Mouse (Mus musculus): Measurements from ENCODE around the gene Gm10964.

Gm10964 gene

GRCm38 (mm10) chr3:103739329-103739728 is at the start of gene Gm10964:
Gm10964 (plus strand) TSS chr3:103739366.
- in situ Hi-C loops (cut with MboI; ENCODE audit: unreplicated experiment in 2 of 2), result loop anchor here (5.0 to 25.0 kb wide), 9 partner anchors 145 to 945 kb away; no protein-coding TSS in a partner anchor

GRCm38 (mm10) chr3:103690506-103690905 is 48.7 kb upstream of the Gm10964 start:
- in situ Hi-C loops (cut with MboI; ENCODE audit: unreplicated experiment in 2 of 2), result loop anchor here in 1 of 2 experiments (25.0 kb wide), 1 partner anchor 253 kb away; no protein-coding TSS in a partner anchor

- in situ Hi-C loops (cut with MboI; ENCODE audit: unreplicated experiment in 2 of 2), result loop anchor here in 1 of 2 experiments (25.0 kb wide), 1 partner anchor 258 kb away; no protein-coding TSS in a partner anchor
Observed at GRCm38 (mm10) chr3:103695556-103695955, 43.6 kb upstream of the Gm10964 start.

- in situ Hi-C loops (cut with MboI; ENCODE audit: unreplicated experiment in 2 of 2), result loop anchor here in 1 of 2 experiments (25.0 kb wide), 1 partner anchor 259 kb away; no protein-coding TSS in a partner anchor
Observed at GRCm38 (mm10) chr3:103696388-103696925, 42.7 kb upstream of the Gm10964 start.

- in situ Hi-C loops (cut with MboI; ENCODE audit: unreplicated experiment in 2 of 2), result no loop called here
Observed at GRCm38 (mm10) chr3:103704661-103705060, 34.5 kb upstream of the Gm10964 start.

GRCm38 (mm10) chr3:103705426-103705825 is 33.7 kb upstream of the Gm10964 start:
- in situ Hi-C loops (cut with MboI; ENCODE audit: unreplicated experiment in 2 of 2), result no loop called here

GRCm38 (mm10) chr3:103709470-103710040 is 29.6 kb upstream of the Gm10964 start:
- in situ Hi-C loops (cut with MboI; ENCODE audit: unreplicated experiment in 2 of 2), result no loop called here

GRCm38 (mm10) chr3:103712196-103712595 is 27.0 kb upstream of the Gm10964 start:
- in situ Hi-C loops (cut with MboI; ENCODE audit: unreplicated experiment in 2 of 2), result no loop called here

GRCm38 (mm10) chr3:103714236-103714875 is 24.8 kb upstream of the Gm10964 start:
- in situ Hi-C loops (cut with MboI; ENCODE audit: unreplicated experiment in 2 of 2), result no loop called here

GRCm38 (mm10) chr3:103714942-103715341 is 24.2 kb upstream of the Gm10964 start:
- in situ Hi-C loops (cut with MboI; ENCODE audit: unreplicated experiment in 2 of 2), result no loop called here

- in situ Hi-C loops (cut with MboI; ENCODE audit: unreplicated experiment in 2 of 2), result no loop called here
Observed at GRCm38 (mm10) chr3:103715762-103716693, 23.1 kb upstream of the Gm10964 start.

GRCm38 (mm10) chr3:103716774-103717760 is 22.1 kb upstream of the Gm10964 start:
- in situ Hi-C loops (cut with MboI; ENCODE audit: unreplicated experiment in 2 of 2), result no loop called here

GRCm38 (mm10) chr3:103718728-103719127 is 20.4 kb upstream of the Gm10964 start:
- in situ Hi-C loops (cut with MboI; ENCODE audit: unreplicated experiment in 2 of 2), result no loop called here

- in situ Hi-C loops (cut with MboI; ENCODE audit: unreplicated experiment in 2 of 2), result loop anchor here (10.0 kb wide), 2 partner anchors 289 to 329 kb away; no protein-coding TSS in a partner anchor
Observed at GRCm38 (mm10) chr3:103724137-103724536, 15.0 kb upstream of the Gm10964 start.

GRCm38 (mm10) chr3:103726642-103727041 is 12.5 kb upstream of the Gm10964 start:
- in situ Hi-C loops (cut with MboI; ENCODE audit: unreplicated experiment in 2 of 2), result loop anchor here (10.0 to 25.0 kb wide), 3 partner anchors 292 to 689 kb away; no protein-coding TSS in a partner anchor

- in situ Hi-C loops (cut with MboI; ENCODE audit: unreplicated experiment in 2 of 2), result loop anchor here (10.0 to 25.0 kb wide), 3 partner anchors 293 to 691 kb away; no protein-coding TSS in a partner anchor
Observed at GRCm38 (mm10) chr3:103727813-103728326, 11.3 kb upstream of the Gm10964 start.

GRCm38 (mm10) chr3:103729850-103730249 is 9.3 kb upstream of the Gm10964 start:
- in situ Hi-C loops (cut with MboI; ENCODE audit: unreplicated experiment in 2 of 2), result loop anchor here (10.0 to 25.0 kb wide), 7 partner anchors 155 to 955 kb away; no protein-coding TSS in a partner anchor

- in situ Hi-C loops (cut with MboI; ENCODE audit: unreplicated experiment in 2 of 2), result loop anchor here (10.0 to 25.0 kb wide), 6 partner anchors 153 to 953 kb away; no protein-coding TSS in a partner anchor
Observed at GRCm38 (mm10) chr3:103732116-103732515, 7.0 kb upstream of the Gm10964 start.

GRCm38 (mm10) chr3:103733176-103733575 is 6.0 kb upstream of the Gm10964 start:
- in situ Hi-C loops (cut with MboI; ENCODE audit: unreplicated experiment in 2 of 2), result loop anchor here (10.0 to 25.0 kb wide), 6 partner anchors 152 to 952 kb away; no protein-coding TSS in a partner anchor

All from v-Abl transformed pro-B cells (cell line).